Mouse (Mus musculus): Measurements from ENCODE around the gene Slc12a1.

The Slc12a1 gene

DNA sequence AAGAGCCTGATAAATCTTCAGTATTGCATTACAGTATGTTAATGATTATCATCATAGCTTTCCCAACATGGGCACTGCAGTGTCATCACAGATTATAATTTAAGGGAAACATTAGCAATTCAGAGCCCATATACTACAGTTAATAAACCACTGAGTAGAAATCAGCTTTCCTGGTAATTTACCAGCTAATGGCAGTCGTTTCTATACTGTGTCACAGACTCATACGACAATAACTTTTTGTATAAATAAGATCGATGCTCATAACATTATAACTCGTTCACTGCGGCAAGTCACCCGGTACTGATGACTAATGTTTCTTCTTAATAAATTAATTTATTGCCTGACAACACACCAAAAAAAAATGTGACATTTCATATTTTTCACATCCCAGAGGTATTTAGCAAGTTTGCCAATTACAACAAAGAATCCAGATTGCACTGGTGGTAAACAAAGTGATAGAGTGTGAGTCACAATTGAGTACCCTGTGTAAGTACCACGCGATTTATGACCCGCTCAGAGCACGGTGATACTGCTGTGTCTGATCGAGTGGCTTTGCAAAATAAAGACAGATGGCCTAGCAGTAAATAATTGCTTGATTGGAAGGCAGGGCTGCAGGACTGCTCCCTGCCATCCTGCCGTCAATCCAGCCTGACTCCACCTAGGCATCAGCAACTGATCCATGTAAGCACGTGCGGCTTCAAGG, 56.7 kb downstream of the Slc12a1 start:
- DNase-seq (ENCODE audit: low spot score in 2 of 2), result no peak

DNA sequence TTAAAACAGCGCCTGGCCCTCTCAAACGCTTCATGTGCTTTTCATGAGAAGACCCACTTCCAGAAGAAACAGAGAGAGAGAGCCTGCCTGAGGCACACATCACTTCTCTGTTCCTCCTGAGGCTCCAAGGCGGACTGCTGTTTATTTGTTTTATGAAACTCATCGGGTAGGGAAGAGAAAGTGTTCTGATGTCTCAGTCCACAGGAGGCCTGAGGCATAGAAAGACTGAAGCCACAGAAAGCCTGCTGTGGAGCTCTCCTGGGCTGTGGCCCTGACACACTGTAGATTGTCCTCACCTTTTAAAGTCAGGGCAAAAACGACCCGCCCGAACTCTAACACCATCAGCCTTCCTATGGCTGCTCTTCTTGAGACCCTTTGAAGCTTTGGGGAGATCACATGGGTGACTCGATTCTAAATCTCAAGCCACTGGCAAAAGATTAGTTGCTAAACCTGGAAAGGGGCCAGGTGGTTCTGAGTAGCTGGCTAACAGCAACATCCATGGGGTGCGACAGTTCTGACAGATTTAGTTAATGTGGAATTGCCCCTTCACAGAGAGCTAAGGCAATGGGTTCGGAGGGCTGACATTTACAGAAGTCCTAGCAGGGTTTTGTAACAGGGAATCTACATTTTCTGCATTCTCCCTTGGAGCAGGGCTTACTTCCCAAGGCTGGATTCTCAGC, 59.7 kb downstream of the Slc12a1 start:
- DNase-seq (ENCODE audit: low spot score in 2 of 2), result no peak

DNA sequence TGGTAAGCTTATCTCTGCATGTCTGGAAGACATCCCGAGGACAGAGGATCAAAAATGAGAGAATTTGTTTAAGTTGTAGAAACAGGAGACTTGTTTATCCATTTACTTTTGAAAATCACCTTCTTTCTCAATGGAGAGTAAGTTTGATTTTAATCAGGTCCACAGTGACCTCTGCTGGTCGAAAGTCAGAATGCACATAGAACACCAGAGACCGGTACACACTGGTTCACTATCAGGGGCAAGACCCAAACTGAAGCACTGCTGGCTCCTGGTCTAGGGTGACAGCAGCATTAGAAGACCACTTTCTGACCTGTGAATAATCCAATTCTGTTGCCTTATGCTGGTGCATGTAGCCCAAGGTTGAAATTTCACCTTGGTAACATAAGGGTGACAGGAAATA, 62.3 kb downstream of the Slc12a1 start:
- peak; percentile 12 to 63 for DNase-seq (ENCODE audit: low spot score in 2 of 2)

DNA sequence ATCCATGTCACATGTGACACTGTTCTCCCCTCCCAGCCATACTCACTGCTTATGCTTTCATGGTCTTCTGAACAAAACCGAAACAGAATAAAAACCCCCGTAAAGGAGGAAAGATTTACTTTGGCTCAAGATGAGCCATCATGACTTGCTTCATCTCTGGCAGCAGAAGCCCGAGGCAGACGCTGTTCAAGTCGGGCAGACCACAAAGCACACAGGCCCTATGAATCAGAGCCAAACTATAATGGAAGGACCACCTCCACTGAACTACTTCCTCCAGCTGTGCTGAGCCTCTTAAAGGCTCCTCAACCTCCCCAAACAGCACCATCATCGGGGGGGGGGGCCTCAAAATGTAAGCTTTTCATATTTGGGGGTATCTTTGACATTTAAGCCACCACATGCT, 65.0 kb downstream of the Slc12a1 start:
- no peak for DNase-seq (ENCODE audit: low spot score in 2 of 2)

DNA sequence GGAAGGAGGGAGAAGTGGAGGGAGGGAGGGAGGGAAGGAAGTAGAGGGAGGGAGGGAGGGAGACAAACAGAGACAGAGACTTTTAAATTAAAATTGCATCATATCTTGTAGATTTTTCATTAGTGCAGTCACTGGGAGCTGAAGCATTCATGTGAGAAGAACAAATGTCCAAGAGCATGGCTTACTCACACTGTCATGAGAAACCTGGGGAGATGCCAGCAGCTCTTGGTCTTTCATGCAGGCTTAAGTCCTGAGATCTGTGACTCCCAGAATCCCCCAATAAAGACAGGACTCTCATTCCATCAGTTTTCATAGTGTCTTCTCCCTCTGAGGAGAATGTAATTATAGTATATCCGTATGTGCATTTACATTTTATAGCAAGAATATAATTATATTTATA, 66.3 kb downstream of the Slc12a1 start:
- DNase-seq (ENCODE audit: low spot score in 2 of 2), result no peak

DNA sequence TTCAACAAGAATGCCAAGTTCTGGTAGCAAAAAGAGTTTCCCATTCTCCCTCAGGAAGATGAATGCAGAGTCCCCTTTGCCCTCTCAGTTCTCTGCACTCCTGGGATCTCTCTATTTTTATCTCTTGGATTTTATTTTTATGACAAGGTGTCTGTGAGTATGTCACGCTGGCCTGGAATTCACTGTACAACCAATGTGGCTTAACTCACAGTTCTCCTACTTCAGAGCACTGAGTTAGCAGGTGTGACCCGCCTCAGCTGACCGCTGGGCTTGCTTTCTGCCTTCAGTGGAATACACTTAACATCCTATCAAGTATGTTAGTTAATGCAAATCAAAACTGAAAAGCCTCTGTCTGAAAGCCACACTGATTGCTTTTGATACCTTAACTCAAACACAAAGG, 67.0 kb downstream of the Slc12a1 start:
- no peak for DNase-seq (ENCODE audit: low spot score in 2 of 2)

DNA sequence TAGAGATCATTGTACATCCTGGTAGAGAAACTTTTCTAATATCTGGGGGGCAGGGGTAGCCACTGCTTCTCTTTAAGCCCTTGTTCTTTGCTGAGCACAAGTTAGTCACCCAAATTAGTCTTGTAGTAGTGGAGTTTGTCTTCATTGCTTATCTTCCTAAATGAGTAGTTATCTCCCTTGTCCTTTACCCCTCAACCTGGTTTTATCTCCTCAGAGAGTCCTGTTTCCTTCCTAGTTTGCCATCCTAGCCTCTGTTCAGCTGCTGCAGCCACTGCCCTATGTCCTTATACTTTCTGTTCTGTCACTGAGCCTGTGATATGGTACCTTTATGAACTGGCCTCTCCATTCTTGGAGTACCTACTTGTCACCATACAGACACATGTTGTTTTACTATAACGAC, 69.4 kb downstream of the Slc12a1 start:
- DNase-seq (ENCODE audit: low spot score in 2 of 2), result no peak

DNA sequence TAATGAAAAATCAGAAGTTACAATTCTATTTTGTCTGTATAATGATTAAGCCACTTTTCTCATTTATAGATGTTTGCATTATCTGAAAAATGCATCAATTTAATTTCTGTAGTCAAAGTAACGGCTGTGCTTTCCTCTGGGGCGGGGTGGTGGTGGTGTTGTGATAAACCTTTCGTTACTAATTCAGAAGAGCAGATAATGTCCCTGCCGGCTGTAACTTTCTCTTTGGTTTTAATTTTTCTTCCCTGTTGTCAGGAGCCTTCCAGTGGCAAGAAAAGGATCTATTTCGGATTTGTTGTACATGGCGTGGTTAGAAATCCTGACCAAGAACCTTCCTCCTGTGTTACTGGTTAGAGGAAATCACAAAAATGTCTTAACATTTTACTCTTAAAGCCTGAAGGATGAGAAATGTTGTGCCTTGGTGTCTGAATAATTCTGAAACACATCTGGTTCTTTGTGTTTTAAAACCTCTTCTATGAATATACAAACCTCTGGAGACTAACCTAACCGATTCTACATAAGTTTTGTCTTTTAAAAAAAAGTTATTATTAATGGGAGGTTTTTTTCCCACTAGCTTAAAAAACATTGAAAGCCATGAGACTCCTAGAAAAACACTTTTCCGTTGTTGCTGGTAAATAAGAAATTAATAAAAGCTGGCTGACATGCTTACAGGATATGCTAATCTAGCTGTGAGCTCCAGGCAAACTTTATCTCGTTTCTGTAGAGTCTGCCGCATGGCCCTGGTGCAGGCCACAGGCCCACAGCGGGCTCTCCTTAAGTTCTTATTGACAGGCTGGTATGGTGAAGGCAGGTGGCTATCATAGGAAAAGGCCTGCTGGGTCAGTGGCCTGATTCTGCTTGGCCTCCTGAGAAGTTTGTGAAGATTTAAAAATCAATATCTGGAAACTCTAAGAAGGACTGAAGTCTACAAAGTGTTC, 76.4 kb downstream of the Slc12a1 start:
- DNase-seq (ENCODE audit: low spot score in 2 of 2), result no peak

DNA sequence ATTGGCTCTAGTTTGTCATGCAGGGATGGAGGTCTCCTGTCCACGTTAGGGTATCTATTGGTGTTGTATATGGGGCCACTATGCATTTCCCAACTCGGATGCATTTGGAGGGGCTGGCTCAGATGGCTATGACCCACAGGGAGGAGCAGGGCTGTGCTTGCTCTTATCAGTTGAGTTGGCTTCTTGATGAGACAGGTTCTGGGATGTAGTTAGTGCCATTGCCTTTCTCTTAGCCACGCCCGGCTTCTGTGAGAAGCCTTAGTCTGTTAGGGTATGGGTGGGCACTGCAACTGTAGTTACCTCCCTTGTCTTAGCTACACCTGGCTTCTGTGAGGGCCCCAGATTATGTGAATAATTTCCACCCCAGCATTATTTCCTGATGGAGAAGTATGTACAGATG, 79.9 kb downstream of the Slc12a1 start:
- DNase-seq (ENCODE audit: low spot score in 2 of 2), result no peak

DNA sequence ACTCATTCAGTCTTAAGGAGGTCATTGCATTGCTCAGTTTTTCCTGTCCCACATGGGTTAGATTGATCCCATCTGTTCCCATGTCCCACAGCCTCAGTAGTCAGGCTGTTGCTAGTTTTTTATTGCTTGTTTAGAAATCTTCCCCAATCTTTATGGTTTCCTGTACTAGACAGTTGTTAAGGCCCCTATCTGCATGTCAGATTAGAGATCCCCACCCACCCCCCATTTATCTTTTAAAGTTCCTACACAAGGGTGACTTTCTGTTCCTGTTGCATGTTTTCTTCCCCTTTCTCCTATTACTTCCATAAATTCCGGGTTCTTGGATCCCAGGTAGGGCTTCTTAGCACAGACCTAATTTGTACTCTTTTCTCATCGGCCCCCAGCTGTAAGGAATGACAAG, 81.2 kb downstream of the Slc12a1 start:
- no peak for DNase-seq (ENCODE audit: low spot score in 2 of 2)

DNA sequence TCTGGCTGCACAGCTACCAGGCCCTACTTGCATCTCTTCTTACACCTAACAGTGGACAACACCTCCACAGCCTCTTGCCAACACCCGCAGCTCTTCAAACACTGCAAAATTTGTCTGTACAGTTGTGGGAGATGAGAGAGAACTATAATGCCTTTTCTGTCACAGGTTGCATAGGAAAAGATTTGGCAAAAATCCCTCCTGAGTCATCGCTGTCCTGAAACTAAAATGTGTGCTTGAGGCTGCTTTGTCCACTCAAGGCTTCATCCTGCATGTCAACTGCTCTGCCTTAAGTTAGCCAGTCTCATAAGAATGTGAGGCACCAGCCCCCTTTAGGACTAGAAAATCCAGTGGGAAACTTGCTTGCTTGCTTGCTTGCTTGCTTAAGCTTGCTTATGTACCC, 81.7 kb downstream of the Slc12a1 start:
- DNase-seq (ENCODE audit: low spot score in 2 of 2), result no peak

DNA sequence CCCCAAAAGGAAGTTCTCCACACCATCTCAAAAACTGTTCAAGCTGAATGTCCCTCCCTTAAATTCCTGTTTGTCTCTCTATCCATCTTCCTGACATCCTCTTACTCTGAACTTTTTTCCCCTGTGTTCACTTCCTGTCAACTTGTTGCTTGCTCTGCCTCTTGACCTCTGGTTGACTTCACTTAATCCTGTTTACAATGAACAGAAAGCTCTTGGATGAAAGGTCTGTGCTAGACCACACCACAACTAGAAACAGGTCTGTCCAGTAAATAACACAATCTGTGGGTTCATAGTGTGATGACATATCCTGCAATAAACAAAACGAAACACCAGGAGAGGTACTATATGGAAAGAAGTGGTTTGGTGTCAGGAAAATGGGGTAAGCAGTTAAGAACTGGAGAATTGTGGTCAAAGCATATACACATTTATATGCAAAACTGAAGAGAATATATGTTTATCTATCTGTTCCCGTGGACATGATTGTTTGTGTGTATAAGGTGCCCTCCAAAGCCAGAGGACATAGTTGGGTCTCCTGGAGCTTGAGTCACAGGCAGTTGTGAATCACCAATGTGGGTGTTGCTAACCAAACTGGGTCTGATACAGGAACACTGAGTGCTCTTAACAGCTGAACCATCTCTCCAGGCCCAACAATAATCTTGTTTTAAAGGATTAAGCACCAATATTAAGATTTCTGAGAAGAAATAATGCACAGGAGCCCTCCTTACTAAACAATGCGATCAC, 93.4 kb downstream of the Slc12a1 start:
- no peak for DNase-seq (ENCODE audit: low spot score in 2 of 2)

DNA sequence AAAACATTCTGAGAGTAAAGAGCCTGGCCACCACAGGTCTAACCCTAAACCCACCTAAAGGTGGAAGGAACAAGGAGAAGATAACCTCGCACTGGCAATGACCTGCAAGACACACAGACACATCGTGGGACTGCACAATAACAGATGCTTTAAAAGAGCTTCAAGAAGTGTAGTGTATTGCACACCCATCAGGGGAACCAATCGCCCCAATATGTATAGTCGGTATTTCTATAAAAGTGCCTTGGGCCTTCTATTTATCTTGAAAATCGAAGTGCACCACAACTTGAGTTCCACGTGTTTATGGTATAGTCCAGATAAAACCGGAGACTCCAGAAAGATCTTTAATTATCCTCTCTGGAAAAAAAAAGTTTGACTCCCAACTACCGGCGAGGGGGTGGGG, 94.4 kb downstream of the Slc12a1 start:
- no peak for DNase-seq (ENCODE audit: low spot score in 2 of 2)

DNA sequence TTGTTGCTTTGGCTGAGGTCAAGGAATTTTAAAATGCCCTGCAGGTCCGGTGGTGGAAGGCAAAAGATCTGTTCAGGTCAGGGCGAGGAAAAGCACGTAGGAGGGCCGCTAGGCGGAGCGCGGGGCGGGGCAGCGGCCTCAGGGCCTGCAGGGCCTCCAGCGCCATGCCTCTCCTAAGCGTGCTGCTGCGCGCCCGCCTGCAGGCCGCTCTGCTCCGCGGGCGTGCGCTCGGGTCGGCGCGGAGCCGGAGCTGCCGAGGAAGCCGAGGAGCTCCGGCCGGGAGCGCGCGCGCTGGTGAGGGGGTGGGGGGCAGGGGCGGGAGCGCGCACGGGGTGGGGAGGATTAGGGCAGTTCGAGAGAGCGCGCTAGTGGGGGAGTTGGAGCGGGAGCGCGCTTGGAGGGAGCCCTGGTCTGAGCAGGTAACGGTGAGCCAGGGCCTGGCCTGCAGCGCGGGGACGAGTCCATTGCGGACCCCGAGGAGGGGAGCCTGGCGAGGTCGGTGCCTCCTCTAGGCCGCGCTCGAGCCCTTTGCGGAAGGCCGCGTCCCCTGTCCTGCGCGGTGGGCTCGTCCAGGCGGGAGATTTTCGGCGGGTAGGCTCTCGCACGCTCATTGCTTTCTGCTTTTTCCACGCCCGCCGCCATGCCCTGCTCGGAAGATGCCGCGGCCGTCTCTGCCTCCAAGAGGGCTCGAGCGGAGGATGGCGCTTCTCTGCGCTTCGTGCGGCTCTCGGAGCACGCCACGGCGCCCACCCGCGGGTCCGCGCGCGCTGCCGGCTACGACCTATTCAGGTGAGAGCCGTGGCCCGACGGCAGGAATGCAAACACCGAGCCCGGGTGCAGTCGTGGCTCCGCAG, 95.0 kb downstream of the Slc12a1 start, which contains the start of gene Dut:
Gene Dut (plus strand): TSS at position 83 of the 854 bp plus-strand sequence.
- DNase-seq (ENCODE audit: low spot score in 2 of 2), result peak; percentile 93 to 97

DNA sequence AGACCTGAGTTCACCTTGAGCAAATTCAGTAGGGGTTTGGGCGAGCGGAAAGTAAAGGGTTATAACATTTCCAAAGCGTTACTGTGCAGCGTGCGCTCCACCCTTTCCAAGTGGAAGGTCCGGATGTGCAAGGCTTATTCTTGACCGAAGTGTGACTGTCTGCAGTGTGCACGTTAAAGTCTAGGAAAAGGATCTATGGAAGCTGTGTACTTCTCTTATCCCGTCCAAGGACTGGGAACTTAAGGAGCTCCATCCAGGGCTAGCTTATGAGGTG, 95.6 kb downstream of the Slc12a1 start:
- DNase-seq (ENCODE audit: low spot score in 2 of 2), result no peak

DNA sequence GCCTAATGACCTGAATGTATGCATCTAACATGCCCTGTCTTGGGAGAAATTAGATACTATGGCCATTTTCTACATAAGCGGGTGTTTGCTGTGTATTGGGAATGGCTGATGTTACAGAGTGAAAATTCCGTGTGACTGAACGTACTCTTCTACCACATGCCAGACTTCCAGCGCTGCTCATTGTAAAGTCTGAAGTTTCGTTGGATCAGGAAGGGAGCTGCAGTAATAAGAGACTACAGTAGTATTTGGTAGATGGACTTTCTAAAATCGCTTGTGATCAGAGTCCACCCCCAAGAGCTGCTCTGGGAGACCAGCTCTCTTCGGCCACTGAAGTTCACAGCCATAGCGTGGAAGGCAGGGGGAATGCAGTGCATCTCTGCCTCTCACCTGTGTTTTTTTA, 96.0 kb downstream of the Slc12a1 start:
- no peak for DNase-seq (ENCODE audit: low spot score in 2 of 2)

DNA sequence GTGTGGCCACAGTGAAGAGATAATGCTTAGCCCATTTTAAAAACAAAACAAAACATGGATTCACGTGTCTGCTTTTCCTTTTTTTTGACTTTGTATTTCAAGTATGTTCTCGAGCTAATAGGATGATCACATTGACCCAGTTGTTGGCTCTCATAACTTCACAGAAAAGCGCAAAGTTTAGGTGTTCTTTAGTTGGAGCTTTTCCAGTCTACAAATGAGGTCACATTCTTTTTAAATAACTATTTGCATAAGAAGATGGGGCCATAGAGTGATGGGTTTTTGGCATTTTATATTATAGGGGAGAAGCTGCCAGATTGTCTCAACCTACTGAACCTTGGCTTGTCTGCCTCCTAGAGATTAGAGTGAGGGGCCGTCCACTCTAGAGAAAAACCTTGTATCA, 97.0 kb downstream of the Slc12a1 start:
- DNase-seq (ENCODE audit: low spot score in 2 of 2), result no peak

DNA sequence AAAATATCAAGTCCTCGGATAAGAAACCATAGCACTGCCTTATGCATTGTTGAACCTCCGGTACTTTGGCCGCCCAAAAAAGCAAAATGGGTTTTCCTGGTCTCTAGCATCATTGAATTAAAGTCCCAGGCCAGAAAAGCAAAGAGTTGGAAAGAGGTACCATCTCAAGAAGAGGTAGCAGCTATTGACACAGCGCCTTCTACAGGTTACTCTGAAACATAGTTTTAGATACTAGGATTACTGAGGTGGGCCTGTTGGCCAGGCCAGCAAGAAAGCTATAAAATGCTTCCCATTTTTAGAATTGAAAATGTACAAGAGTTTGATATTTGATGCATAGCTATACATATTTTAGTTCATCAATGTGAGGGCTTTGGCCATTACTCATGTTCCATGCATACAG, 97.6 kb downstream of the Slc12a1 start:
- DNase-seq (ENCODE audit: low spot score in 2 of 2), result peak in 1 of 2 experiments; percentile 28

DNA sequence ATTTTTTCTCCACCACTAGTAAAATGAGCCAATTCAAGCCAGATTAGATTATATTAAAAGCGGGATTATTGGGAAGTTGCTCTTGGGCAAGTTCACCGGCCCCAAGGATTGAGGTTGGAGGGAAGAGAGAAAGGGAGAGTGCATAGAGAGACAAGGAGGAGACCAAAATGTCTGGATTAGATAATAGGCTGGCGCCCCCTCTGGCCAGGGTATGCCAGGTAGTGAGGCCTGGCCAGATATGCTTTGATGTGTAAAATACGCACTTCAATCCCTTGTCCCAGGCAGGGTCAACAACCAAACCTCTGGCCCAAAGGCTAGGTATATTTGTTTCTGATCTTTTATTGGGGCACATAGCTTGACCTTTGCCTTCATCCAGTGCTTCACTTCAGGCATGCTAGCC, 99.5 kb downstream of the Slc12a1 start:
- peak in 1 of 2 experiments; percentile 16 for DNase-seq (ENCODE audit: low spot score in 2 of 2)

DNA sequence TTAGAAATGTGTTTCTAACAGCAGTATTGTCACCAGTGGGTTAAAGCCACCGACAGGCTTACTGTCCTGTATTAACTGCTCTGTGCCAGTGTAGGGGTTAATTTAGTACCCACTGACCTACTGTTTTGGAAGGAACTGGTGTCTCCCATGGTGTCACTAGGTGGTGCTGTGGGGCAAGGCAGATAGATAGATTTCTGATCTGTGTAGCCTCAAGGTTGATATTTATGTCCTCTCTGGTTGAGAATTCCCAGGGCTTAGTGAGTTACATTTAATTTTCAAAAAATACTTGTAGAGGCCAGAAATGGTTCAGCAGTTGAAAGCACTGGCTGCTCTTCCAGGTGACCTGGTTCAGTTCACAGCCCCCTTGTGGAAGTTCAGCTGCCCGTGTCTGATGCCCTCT, 100.0 kb downstream of the Slc12a1 start:
- DNase-seq (ENCODE audit: low spot score in 2 of 2), result peak; percentile 29 to 50

DNA sequence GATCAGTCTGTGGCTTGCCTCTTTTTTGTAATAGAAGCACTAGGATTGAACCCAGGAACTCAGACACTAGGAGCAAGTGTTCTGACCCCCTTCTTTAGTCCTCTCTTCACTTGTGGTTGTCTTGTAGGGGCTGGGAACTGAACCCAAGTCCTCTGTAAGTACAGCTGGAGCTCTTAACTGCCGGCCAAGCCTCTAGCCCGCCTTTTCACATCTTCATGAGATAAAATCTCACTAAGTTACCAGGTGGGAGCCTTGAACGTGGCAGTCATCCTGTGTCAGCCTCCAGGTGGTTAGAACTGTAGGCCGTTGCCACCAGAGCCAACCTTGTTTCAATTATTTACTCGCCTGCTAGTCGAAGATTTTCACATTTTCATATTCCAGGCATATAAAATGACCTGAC, 101.4 kb downstream of the Slc12a1 start:
- peak; percentile 13 to 18 for DNase-seq (ENCODE audit: low spot score in 2 of 2)
